Mouse (Mus musculus) liver, adult 2 months (tissue): Measurements from ENCODE around the gene Ykt6.

Source experiments
- CTCF ChIP-seq: fragments of 200-500 bp; IDR thresholded peaks from 2 replicates; pipeline ENCODE4 v1.5.1; 2011; ENCODE audit warnings: low read depth, low read length, control low read depth
- POLR2A ChIP-seq: fragments of 200-500 bp; IDR thresholded peaks from 2 replicates; pipeline ENCODE4 v1.6.1; 2011; ENCODE audit warnings: low read length, control low read depth; ENCODE audit not compliant: insufficient read depth; ENCODE audit errors: extremely low read depth

DNA sequence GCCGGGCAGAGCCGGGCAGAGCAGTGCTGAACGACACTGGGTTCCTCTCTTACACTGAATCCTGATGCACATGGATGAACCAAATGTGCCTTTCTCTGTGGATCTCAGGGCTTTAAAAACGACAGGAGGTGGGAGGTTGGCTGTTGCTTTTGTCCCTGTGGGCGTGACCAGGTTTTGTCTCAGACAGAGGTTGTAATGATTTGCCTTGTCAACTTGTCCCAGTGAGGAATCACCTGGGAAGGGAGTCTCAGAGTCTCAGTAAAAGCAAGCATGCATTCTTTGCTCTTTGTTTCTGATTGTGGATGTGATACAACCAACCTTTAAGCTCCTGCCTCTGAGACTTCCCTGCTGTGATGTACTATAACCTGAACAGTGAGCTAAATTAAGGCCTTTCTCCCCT lies 48.4 kb upstream of the Ykt6 start:
- TF ChIP-seq CTCF = no peak
- no peak for TF ChIP-seq POLR2A
